Mouse (Mus musculus) right cerebral cortex, postnatal 25 days (tissue): Measurements from ENCODE around the gene Limk1.

Source experiments
- DNase-seq: peaks from one replicate; pipeline ENCODE4 v3.0.0; 2022

Gene Limk1

GRCm38 (mm10) chr5:134688086-134688717, at the start of gene Limk1:
Gene Limk1 (minus strand): TSS chr5:134688598.
- DNase-seq, result no peak

- no peak for DNase-seq
These were observed 46.5 kb upstream of the Limk1 start for GRCm38 (mm10) chr5:134734920-134735319.

GRCm38 (mm10) chr5:134734072-134734471, 45.7 kb upstream of the Limk1 start:
- DNase-seq, result no peak

DNA sequence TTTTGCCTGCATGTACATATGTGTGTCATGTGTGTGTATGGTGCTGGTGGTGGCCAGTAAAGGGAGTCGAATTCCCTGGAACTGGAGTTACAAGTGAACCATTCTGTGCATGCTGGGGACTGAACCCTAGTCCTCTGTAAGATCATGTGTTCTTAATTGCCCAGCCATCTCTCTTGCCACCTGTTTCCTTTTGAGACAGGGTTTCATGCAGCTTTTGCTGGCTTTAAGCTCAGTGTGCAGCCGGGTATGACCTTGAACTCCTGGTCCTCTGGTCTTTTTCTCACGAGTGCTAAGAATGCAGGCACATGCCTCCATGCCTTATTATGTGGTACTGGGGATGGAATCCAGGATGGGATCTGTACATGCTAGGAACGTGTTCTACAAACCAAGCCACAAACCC, 44.8 kb upstream of the Limk1 start:
- DNase-seq, result no peak

GRCm38 (mm10) chr5:134729124-134729523, 40.7 kb upstream of the Limk1 start:
- DNase-seq, result no peak

DNA sequence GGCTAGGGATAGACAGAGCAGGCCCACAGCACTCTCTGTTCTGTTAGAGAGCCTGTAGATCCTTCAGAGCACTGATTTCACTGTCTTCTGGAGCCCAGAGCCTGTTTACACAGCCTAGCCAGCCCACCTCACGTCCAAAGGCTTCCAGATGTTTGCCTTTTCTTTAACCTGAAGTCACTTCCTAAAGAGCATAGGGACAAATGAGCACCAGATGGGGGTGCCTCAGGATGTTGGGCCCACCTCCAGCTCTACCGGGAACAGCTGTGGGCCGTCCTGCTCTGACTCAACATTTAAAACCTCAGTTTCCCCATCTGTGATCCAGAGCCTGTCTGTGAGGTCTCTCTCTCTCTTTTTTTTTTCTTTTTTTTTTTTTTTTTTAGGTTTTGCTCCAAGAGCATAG, 40.1 kb upstream of the Limk1 start:
- DNase-seq, result no peak

DNA sequence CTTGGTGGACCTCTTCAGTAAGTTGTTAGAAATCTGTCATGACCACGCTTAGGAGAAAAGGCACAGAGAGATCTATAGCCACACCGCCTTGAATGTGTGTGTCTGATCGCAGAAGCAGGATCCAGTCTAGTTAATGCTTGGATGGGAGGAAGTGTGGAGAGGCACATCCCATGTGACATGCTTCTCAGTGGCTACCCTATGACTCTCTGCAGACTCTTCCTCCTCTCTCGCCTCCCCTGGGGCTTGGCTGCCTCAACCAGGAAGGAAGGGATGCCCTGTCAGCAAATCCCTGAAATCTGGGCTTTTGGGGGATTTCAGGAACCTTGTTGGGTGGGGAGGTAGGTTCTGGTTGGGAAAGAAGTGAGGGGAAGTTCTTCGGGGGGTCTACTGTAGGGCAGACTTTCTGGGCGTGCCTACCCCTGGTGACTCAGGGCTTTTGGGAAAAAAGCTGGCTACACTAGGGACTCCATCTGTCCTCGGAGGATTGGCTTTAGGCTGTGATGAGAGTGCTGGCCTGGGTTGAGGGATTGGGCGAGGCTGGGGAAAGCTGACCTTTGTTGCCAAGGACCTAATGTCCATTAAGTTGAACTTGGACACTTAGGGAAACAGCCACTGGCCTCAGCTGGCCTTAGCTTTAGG, 38.7 kb upstream of the Limk1 start:
- no peak for DNase-seq

DNA sequence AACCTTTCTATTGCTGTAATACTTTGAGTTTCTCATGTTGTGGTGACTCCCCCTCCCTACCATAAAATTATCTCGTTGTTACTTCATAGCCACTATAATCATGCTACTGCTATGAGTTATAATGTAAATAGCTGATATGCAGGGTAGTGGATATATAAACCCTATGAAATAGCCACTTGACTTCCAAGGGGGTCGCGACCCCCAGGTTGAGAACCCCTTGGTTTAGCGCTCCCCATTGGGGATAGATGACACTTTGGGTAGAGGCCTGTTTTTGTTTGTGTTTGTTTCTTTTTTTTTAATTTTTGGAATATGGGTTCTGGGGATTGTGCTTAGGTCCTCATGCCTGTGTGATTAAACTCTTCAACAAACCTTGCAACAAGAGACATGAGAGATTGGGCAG, 36.9 kb upstream of the Limk1 start:
- DNase-seq, result no peak

DNA sequence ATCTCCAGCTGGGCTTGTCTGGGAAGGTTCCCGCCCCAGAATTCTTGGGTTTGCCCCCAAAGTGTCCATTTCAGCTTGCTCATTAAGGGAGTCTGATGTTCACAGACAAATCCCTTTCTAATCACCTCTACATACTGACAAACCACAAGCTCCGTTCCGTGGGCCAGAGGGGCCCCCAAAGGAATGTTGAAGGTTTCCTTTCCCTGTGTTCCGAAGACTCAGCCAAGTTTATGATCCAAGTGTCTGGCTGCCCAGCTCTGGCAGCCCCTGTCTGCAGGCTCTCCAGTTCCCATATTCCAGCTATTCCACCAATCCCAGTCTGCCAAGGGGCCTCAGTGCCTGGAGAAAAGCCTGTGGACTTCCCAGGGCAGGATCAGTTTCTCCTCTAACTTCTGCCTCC, 31.7 kb upstream of the Limk1 start:
- no peak for DNase-seq

GRCm38 (mm10) chr5:134711076-134711475, 22.7 kb upstream of the Limk1 start:
- DNase-seq, result no peak

GRCm38 (mm10) chr5:134709275-134709674, 20.9 kb upstream of the Limk1 start:
- DNase-seq, result no peak

DNA sequence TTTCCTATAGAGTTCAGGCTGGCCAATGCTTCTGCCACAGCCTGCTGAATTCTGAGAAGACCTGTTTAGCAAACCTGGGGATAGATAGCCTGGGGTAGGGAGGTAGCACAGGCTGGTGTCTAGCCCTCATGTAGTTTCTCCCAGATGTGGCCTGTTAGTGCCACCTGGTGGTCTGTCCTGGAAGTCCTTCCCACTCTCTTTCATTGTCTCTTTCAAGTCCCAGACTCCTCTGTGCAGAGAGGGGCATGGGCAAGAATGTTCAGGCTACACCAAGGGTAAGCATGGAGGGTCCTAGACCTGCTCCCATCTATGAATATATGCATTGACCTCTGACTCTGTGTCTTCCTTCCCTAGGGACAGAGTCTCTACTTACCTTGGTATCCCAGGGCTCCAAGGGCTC, 15.8 kb upstream of the Limk1 start:
- DNase-seq, result peak; percentile 46

GRCm38 (mm10) chr5:134695539-134695938, 7.1 kb upstream of the Limk1 start:
- no peak for DNase-seq

DNA sequence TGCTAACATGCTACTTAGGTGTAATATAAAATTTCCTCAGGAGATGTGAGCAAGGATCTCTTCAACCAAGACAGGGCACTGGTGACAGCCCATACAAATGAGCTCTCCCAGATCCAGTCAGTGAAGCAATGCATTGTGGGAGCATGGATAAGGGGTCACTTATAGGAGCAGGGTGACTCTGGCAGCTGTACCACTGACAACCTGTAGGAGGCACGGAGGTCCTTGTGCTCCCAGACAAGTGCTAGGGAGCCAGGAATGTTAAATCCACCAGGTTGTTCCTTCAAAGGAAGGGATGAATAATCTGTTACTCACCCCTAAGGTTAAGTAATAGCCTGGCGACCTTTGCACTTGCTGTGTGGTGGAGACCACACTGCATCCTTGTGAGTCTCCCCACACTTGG, 6.7 kb upstream of the Limk1 start:
- DNase-seq, result no peak

DNA sequence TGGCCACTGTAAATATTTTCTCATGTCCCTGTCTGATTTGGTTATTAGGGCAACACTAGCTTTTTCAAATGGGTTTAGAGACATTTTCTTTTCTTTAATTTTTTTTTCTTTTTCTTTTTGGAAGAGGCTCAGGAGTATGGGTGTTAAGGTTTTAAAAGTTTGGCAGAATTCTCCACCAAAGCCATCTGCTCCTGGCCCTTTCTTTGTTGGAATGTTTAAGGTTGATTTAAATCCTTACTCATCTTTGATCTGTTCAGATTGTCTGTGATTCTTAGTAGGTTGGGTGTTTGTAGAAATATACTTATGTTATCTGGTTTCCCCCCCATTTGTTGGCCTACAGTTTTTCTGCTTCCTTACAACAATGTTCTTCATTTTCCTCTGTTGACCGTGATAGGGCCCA, 4.3 kb upstream of the Limk1 start:
- DNase-seq, result no peak

GRCm38 (mm10) chr5:134688718-134689284, 403 bp upstream of the Limk1 start:
- DNase-seq, result peak; percentile 98

- no peak for DNase-seq
These were observed 1.2 kb downstream of the Limk1 start for GRCm38 (mm10) chr5:134687187-134687586.

DNA sequence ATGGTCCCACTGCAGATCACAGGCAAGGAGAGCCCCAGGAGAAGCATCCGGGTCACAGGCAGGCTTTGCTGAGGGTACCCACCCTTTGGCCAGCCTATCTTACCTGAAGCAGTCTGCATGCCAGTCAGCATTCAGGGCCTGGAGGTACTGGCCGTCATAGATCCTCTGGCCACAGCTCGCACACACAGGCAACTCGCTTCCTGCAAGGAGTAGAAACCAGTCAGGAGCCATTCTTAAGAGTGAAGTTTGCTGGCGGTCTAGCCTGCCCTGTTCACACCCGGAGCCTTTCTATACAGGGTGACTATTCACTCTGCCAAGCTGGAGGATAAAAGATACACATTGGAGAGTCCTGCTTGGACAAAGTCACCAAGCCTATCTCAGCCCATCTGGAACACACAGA, 1.9 kb downstream of the Limk1 start:
- no peak for DNase-seq

GRCm38 (mm10) chr5:134684398-134684797, 4.0 kb downstream of the Limk1 start:
- DNase-seq, result no peak

- DNase-seq, result no peak
These were observed 4.6 kb downstream of the Limk1 start for GRCm38 (mm10) chr5:134683813-134684212.

GRCm38 (mm10) chr5:134680238-134680637, 8.2 kb downstream of the Limk1 start:
- DNase-seq, result no peak

DNA sequence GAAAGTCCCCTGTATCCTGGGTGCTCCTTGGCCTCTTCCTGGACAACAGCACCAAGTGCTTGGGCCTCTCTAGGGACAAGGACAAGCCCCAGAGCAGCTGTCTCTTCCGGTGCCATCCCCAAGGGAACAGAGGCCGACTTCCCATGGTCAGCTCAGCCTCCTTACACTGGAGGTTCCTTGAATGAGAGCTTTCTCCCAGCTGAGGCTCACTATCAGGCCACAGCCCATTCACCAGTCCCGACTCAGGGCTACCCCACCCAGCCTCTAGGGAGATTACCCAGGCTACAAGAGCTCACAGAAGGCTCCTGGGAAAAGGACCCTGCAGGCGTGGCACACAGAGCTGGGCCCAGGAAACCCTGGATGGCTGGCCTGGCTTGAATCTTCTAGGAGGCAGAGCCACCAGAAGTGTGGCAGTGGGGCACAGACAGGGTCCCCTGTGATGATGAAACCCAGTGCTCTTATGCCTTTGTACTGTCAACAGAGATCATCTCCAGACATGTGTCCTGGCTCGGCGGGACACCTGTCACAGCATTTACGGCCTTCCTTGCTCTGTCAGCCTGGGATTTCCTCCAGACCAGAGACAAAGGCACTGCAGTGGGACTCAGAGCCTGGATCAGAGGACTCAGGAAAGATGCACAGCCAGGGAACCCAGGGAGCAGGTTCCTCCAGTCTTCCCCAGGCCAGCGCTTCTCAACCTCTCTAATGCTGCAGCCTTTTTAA, 9.4 kb downstream of the Limk1 start:
- DNase-seq, result no peak

DNA sequence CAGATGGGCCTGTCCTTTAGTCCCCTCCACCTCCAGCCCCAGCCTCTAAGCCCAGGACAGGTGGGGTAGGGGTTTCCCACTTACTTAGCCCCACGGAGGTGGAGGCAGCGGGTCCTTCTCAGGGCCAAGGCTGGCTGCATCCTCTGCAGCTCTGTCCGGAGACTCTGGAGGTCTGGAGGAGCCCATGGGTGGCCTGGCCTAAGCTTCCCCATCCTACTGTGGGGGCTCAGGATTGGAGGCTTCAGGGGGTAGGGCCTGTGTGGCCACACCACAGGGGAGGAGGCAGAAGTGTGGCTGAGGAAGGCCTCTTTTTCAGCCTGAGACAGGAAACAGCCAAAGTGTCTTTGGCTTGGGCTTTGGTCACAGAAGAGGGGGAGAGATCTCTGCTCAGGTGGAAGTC, 10.4 kb downstream of the Limk1 start:
- no peak for DNase-seq

DNA sequence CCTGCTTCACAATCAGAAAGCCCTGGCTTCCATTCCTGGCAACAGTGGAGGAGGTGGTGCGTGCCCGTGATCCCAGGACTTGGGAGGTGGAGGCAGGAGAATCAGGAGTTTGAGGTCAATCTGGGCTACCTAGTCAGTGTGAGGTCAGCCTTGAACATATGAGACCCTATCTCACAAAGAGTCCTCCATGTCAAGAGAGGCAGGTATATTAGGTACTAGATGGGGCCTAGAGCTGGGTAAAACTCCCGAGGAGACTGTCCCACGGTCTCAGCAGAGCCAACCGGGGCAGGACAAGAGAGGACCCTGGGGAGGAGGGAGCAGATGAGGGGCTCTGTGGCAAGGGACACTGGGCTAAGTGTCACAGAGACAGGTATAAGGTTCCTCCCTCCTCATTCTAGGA, 10.9 kb downstream of the Limk1 start:
- no peak for DNase-seq
